Mouse (Mus musculus) forelimb bud, embryonic 11.5 days (tissue): ENCODE measurements around the gene Eif4b.

ENCODE experiments used
- DNase-seq: peaks from one replicate; pipeline ENCODE4 v3.0.0-alpha.2; 2012; ENCODE audit warnings: low read depth, low spot score

Eif4b gene

GRCm38 (mm10) chr15:102101672-102102541 lies 28.3 kb downstream of the Eif4b start:
- no peak for DNase-seq

GRCm38 (mm10) chr15:102102548-102103121 lies 29.1 kb downstream of the Eif4b start:
- no peak for DNase-seq

GRCm38 (mm10) chr15:102103371-102103946 lies 29.9 kb downstream of the Eif4b start:
- DNase-seq = no peak

- DNase-seq = no peak
Measured at GRCm38 (mm10) chr15:102103947-102104555, 30.5 kb downstream of the Eif4b start.

GRCm38 (mm10) chr15:102105360-102105759 lies 31.8 kb downstream of the Eif4b start:
- no peak for DNase-seq

GRCm38 (mm10) chr15:102105764-102106730 lies 32.5 kb downstream of the Eif4b start:
- DNase-seq = no peak

GRCm38 (mm10) chr15:102106754-102107456 lies 33.3 kb downstream of the Eif4b start:
- no peak for DNase-seq

- DNase-seq = peak; percentile 66
Measured at GRCm38 (mm10) chr15:102107689-102108573, 34.4 kb downstream of the Eif4b start.

GRCm38 (mm10) chr15:102108651-102109525 lies 35.3 kb downstream of the Eif4b start:
- DNase-seq = peak; percentile 74

GRCm38 (mm10) chr15:102110271-102110670 lies 36.7 kb downstream of the Eif4b start:
- no peak for DNase-seq

GRCm38 (mm10) chr15:102110701-102111494 lies 37.3 kb downstream of the Eif4b start:
- no peak for DNase-seq

- DNase-seq = no peak
Measured at GRCm38 (mm10) chr15:102111495-102111829, 37.9 kb downstream of the Eif4b start.

- no peak for DNase-seq
Measured at GRCm38 (mm10) chr15:102112181-102112580, 38.6 kb downstream of the Eif4b start.

GRCm38 (mm10) chr15:102112827-102113226 lies 39.3 kb downstream of the Eif4b start:
- no peak for DNase-seq

GRCm38 (mm10) chr15:102113674-102114073 lies 40.1 kb downstream of the Eif4b start:
- DNase-seq = no peak

- DNase-seq = no peak
Measured at GRCm38 (mm10) chr15:102114651-102115260, 41.2 kb downstream of the Eif4b start.

- DNase-seq = no peak
Measured at GRCm38 (mm10) chr15:102115731-102116231, 42.2 kb downstream of the Eif4b start.
